Mouse (Mus musculus) heart, postnatal 4 days (tissue): Measurements from ENCODE around the gene Rec114. TPM values are rescaled to one million over a fixed set of nuclear protein-coding genes. Genes with fewer than 3 reads are reported as not detected.
A peak's percentile ranks its signal among the peaks of the same experiment; 100 is the strongest.

ENCODE experiments used
- DNase-seq: peaks from one replicate; pipeline ENCODE4 v3.0.0; 2021
- total RNA-seq, 2 experiments: library from RNA; stranded (reverse); gene quantifications; 2 replicates each; pipeline ENCODE4 v1.2.3; 2021

Gene Rec114
- total RNA-seq, 2 experiments from 2014 or later, result 1.9 to 4.9 TPM

GRCm38 (mm10) chr9:58716886-58717285 lies 26.9 kb downstream of the Rec114 start:
- DNase-seq, result no peak

GRCm38 (mm10) chr9:58710642-58711041 lies 33.1 kb downstream of the Rec114 start:
- DNase-seq, result no peak

GRCm38 (mm10) chr9:58709939-58710338 lies 33.8 kb downstream of the Rec114 start:
- peak; percentile 84 for DNase-seq

GRCm38 (mm10) chr9:58707796-58708195 lies 36.0 kb downstream of the Rec114 start:
- no peak for DNase-seq

DNA sequence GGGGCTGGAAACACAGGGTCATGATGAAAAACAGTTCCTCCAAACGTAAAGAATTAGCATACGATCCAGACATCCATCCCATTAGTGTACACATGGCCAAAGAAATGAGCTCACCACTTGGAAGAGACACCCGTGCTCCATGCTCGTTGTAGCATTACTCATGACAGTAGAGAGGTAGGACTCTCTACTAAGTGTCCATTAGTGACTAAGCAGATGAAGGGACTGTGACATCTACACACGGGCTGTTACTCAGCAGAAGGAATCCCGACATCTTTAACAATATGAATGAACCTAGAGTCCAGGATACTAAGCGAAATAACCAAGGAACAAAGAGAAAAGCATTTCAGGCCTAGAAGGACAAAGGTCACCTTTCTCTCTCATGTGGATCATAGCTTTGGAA lies 37.7 kb downstream of the Rec114 start:
- no peak for DNase-seq

- no peak for DNase-seq
Observed at GRCm38 (mm10) chr9:58703766-58704165, 40.0 kb downstream of the Rec114 start.

DNA sequence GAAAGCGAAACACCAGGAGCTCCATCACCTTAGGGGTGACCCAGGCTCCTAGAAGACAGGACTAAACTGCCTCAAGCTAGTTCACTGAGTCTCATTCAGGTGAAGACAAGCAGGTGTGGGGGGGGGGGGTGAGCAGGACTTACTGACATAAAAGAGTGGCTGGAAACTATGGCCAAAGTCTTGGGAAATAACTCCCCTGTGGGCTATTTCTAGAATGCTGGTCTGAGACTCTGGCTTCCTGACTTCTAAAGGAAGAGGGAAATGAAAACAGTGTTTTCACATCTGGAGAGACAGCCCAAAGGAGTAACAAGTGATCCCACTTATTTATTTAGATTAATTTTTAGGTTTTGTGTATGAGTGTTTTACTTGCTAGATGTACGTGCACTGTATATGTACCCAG lies 42.0 kb downstream of the Rec114 start:
- no peak for DNase-seq

GRCm38 (mm10) chr9:58698486-58698885 lies 45.3 kb downstream of the Rec114 start:
- DNase-seq, result no peak

GRCm38 (mm10) chr9:58691471-58691870 lies 52.3 kb downstream of the Rec114 start:
- no peak for DNase-seq

- DNase-seq, result no peak
Observed at GRCm38 (mm10) chr9:58690701-58691100, 53.1 kb downstream of the Rec114 start.

GRCm38 (mm10) chr9:58688076-58688475 lies 55.7 kb downstream of the Rec114 start:
- no peak for DNase-seq

- no peak for DNase-seq
Observed at GRCm38 (mm10) chr9:58685290-58685689, 58.5 kb downstream of the Rec114 start.

GRCm38 (mm10) chr9:58683372-58683771 lies 60.4 kb downstream of the Rec114 start:
- DNase-seq, result no peak

GRCm38 (mm10) chr9:58682106-58682505 lies 61.7 kb downstream of the Rec114 start:
- no peak for DNase-seq

GRCm38 (mm10) chr9:58681411-58681810 lies 62.4 kb downstream of the Rec114 start:
- DNase-seq, result no peak

DNA sequence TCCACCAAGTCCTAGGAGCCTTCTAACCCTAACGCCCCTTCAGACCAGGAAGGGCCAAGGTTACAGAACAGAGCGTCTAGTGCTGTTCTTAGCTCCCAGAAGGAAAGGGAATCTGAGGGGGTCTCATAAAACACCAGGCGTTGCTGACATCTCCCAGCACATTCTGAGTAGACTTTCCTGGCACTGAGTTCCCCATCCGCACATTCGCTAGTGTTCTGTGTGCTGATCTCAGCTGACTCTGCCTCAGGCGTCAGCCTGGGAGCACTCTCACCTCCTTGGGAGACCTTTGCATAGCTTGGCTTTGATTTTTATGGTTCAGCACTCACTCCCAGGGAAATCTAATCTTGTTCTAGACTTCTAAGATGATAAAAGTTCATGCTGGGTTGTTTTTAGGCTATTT lies 68.4 kb downstream of the Rec114 start:
- no peak for DNase-seq

- DNase-seq, result no peak
Observed at GRCm38 (mm10) chr9:58674736-58675135, 69.0 kb downstream of the Rec114 start.

DNA sequence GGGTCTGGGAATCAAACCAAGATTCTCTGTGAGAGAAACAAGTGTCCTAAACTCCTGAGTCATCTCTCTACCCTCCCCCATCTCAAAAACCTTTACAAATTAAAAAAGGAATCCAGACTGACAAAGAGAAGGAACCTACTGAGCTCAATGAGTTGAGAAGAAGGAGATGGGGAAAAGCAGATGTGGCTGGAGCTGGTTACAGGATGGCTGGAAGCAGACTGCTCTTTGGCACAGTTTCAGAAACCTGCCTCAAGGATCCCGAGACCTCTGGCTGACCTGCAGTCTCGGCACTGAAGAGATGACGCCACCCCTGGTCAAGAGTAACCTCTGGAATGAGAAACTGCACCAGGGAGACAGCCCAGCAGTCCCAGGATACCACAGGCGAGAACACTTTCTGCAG lies 71.3 kb downstream of the Rec114 start:
- DNase-seq, result peak; percentile 58

DNA sequence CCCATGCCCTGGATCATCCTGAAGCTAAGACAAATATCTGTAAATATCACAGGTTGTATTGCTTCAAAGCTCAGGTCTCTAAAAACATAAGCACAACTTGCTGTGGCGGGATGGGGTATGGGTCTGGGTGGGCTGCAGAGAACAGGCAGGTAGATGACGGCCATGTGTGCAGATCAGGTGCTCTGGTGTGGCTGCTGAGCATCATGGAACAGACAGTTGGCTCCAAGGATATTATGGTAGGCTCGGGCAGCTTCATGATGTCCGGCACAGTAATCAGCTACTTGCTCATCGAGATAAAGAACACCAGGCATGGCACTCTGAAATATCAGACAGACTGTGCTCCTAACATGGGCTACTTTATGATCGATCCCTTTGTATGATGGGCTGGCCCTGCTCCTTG lies 73.9 kb downstream of the Rec114 start:
- no peak for DNase-seq

DNA sequence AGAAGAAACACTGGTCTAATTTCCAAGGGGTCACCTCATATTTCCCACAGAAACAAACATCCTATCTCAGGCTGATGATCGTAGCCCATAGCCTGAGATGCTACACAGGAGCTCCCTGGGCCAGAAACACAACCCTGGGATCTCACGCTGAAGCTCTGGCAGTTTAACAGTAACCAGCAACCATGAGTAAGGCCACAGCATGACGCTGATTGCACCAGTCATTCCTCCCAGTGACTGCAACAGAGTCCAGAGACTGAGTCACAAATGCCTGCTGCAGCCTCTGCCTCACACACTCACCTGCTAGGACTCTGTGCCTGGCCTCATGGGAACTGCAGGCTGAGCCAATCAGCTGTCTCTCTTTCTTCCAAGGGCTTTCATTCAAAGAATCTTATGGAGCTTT lies 74.7 kb downstream of the Rec114 start:
- DNase-seq, result no peak

GRCm38 (mm10) chr9:58668171-58668570 lies 75.6 kb downstream of the Rec114 start:
- DNase-seq, result no peak

GRCm38 (mm10) chr9:58667244-58667643 lies 76.5 kb downstream of the Rec114 start:
- DNase-seq, result no peak

DNA sequence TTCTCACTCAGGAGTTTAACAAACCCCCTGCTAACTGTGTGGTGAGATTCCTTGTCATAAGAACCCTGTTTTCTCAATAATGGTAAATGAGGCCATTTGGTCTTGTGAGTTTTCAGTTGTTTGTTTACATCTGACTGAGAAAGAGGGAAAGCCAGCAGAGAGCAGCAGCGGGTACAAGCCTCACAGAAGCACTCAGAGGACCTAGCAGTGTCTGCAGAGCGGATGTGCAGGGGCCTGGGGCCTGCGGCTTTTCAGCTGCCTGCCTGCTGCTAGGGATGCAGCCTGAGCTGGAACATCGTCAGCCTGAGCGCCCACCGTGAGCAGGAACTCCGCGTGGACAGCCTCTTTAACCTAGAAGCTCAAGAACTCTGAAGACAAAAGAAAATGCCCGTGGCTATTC lies 77.6 kb downstream of the Rec114 start:
- no peak for DNase-seq

DNA sequence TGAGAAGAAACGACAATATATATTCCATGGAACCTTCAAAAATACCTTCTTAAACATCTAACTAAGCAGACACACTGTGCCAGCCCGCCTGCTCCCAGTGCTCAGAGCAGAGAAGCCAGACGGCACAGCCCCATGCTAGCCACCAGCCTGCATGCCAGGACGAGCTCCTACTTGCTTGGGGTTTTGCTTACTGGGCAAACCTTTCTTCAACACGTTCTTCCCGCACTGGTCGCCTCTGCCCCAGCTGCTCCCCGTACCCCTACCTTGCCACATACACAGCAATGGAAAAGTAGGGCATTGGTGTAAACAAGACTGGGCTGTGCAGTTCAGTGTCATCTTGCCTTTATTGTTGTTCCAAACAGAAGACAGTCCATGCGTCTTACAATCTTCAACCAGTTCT lies 78.3 kb downstream of the Rec114 start:
- no peak for DNase-seq

DNA sequence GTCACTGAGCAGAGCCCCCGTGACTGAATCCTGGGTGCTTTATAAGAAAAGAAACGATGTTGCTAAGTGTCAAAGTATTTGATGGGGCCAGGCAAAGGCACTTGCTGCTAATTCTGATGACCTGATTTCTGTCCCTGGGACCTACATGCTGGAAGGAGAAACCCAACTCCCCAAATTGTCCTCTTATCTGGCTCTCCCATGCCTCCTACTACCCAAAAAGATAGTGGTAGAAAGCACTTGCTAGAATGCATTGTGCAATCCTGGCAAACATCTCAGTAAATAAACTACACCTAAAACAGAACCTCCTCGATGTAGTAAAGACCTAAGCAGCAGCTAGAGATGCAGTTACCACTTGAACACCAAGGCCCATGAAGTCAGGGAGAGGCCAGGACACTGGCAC lies 81.0 kb downstream of the Rec114 start:
- DNase-seq, result no peak

DNA sequence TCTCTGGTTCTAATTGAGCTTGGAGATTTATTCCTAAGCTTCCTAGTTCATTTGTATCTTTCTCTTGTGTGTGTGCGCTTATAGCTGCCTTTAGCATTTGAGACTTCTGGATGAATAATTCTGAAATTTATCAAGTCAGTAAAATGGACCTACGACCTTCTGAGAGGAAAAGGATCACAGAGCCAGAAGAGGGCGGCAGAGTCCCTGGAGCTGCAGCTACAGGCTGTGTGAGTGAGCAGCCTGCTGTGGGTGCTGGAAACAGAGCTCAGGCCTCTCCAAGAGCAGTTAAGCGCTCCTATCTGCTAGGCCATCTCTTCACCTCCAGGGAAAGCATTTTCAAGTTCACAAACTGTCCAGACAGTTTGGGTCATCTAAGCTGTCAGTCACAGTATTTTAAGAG lies 81.8 kb downstream of the Rec114 start:
- no peak for DNase-seq
